Mouse (Mus musculus): Measurements from ENCODE around the gene Krtcap3.

The Krtcap3 gene

DNA sequence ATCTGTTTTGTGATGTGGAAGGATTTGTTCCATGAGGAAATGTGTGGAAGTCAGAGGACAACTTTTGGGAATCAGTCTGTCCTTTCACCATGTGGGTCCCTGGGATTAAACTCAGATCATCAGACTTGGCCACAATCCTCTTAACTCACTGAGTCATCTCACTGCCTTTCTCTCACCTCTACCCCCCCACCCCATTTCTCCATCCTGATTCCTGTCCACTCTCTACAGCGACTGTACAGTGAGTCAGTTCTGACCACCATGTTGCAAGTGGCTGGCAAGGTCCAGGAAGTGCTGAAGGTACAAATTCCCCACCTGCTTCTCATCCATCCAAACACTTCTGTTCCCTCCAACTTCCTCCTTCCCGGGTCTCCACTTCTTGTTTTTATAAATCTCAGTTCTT, 47.0 kb downstream of the Krtcap3 start:
- DNase-seq (ENCODE audit: low read depth, low spot score): no peak

DNA sequence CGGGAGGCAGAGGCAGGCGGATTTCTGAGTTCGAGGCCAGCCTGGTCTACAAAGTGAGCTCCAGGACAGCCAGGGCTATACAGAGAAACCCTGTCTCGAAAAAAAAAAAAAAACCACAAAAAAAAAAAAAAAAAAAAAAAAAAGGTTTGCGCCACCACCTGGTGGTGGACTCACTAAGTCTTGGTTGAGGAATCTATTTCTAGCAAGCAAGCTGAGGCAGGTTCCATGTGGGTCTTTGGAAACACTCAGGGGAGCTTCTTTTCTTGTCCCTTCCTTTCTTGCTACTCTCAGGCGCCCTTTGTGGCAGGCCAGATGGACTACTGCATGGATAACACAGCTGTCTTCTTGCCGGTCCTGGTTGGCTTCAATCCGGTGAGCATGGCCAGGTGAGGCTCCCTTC, 50.4 kb downstream of the Krtcap3 start:
- no peak for DNase-seq (ENCODE audit: low read depth, low spot score)

Measured in CD4-positive, CD25-positive, alpha-beta regulatory T cell, adult 2 months (primary cell).